9 mouse cellular contexts compared by ENCODE assay signal in the genomic region with DNA sequence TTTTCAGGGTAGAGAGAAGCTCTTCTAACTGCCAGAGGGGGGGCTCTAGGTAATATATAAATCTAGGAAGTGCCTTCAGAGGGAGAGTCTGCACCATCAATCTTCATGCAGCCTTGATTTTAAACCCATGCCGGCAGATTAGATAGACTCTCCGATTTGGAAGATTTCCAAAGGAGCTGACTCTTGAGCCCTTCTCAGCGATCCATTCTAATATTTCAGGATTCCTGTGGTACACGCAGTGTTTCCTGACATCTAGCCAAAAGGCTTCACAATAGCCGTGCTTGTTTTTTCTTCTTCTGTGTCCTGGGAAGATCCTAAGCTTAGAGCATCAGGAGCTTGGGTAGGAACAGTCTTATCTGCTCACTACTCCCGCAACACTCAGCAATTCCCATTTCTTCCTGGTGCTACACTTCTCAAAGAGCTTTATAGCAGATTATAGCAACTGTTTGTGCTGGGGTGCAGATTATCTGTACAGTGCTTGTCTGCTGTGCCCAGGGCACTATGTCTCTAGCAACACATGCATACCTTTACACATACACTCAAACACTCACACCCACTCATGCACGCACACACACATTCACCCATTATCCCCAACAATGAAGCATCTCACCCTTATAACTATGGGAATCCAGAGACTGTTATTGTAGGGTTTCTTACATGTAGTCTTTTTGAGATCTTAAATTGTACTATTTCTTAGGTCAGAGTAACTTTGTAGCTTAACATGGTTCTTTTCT. TPM values are rescaled to one million over a fixed set of nuclear protein-coding genes. Genes with fewer than 3 reads are reported as not detected.
DNase-seq lines count a peak whose midpoint lies in the region; ATAC-seq lines count a peak whose summit lies in the region.
"Had no signal": no experiment of that assay in that cellular context is flagged by ENCODE, and none has a peak within 500 bp of the region (broad histone marks: within the 10 kb centered on the region; RNA-seq: fewer than 3 reads in every experiment).

No protein-coding gene starts in this region.

- no peak overlapping the region for H3K4me3 ChIP-seq in forebrain, embryonic 16.5 days (replicated peaks; ENCODE audit: low read length)
- H3K4me3 ChIP-seq in midbrain, embryonic 12.5 days = peak overlapping the region; percentile 60

- H3K4me1 ChIP-seq in forebrain, embryonic 16.5 days (replicated peaks; ENCODE audit: control insufficient read depth, insufficient read depth, low read length) = peaks cover 18% of the 10 kb centered on the region
- H3K4me1 ChIP-seq in midbrain, embryonic 12.5 days = peaks cover 22% of the 10 kb centered on the region

- peak; percentile 80 for DNase-seq in heart, adult 11 months
- no peak for DNase-seq in heart, postnatal 25 days (ENCODE audit: low spot score)
- DNase-seq in MN1 (ENCODE audit: low spot score) = peak; percentile 14
- no peak for DNase-seq in layer of hippocampus, postnatal 14 days (ENCODE audit: low spot score in 2 of 2)
- no peak for DNase-seq in urinary bladder, postnatal 14 days (ENCODE audit: low spot score)
- no peak for DNase-seq in cerebellum, adult 8-10 months
- DNase-seq: layer of hippocampus, adult 9-11 months had no signal

- H3K27me3 ChIP-seq in forebrain, embryonic 16.5 days (replicated peaks; ENCODE audit: control insufficient read depth, insufficient read depth, low read length) = no peaks in the 10 kb centered on the region
- no peaks in the 10 kb centered on the region for H3K27me3 ChIP-seq in midbrain, embryonic 12.5 days

- intact Hi-C loops in heart, postnatal 25 days (cut with DNase I) = loop anchor here (10.0 kb wide), 1 partner anchor 196 kb away; no protein-coding TSS in a partner anchor

- peak overlapping the region; percentile 90 for H3K4me2 ChIP-seq in forebrain, embryonic 16.5 days (ENCODE audit: low read length)
- H3K4me2 ChIP-seq in midbrain, embryonic 12.5 days (replicated peaks) = peak overlapping the region; percentile 62

- no peaks in the 10 kb centered on the region for H3K36me3 ChIP-seq in forebrain, embryonic 16.5 days (ENCODE audit: control insufficient read depth, insufficient read depth)
- H3K36me3 ChIP-seq in midbrain, embryonic 12.5 days = no peaks in the 10 kb centered on the region

- 32% methylated on average over 7 of the region's 7 CpGs for WGBS in forebrain, embryonic 16.5 days
- WGBS in midbrain, embryonic 12.5 days = 49% methylated on average over 7 of the region's 7 CpGs

- H3K9ac ChIP-seq in forebrain, embryonic 16.5 days (replicated peaks; ENCODE audit: low read depth, low read length) = no peak overlapping the region
- 0 out of 2 replicates have a peak overlapping the region, but pooled peaks have one; percentile 15 for H3K9ac ChIP-seq in midbrain, embryonic 12.5 days (replicated peaks)

- ATAC-seq in forebrain, embryonic 16.5 days = no peak
- no peak for ATAC-seq in midbrain, embryonic 12.5 days (ENCODE audit: low FRiP score, low read depth)

- no peak overlapping the region for H3K27ac ChIP-seq in forebrain, embryonic 16.5 days (ENCODE audit: low read length)
- H3K27ac ChIP-seq in midbrain, embryonic 12.5 days (replicated peaks) = no peak overlapping the region

- no peaks in the 10 kb centered on the region for H3K9me3 ChIP-seq in forebrain, embryonic 16.5 days (ENCODE audit: control insufficient read depth, low read length)
- no peaks in the 10 kb centered on the region for H3K9me3 ChIP-seq in midbrain, embryonic 12.5 days

RNA-seq across cellular contexts. Expression of a gene that starts 3.8 kb away (rescaled TPM):
- total RNA-seq in heart, postnatal 25 days (2021) = 10 to 100 TPM; 11.0 to 13.5 TPM
- polyA plus RNA-seq in forebrain, embryonic 16.5 days (2015; fragmentation: Nextera tagmentation; extraction: Ambion mirVana) = 17.2 and 18.2 TPM in 2 replicates
- 32.2 and 37.0 TPM in 2 replicates for polyA plus RNA-seq in midbrain, embryonic 12.5 days (2016; fragmentation: Nextera tagmentation; extraction: Ambion mirVana)
- 10 to 100 TPM; 13.6 to 14.7 TPM for total RNA-seq in layer of hippocampus, postnatal 14 days (2021)

Comparison
In these comparisons a context has a peak if more than half of its experiments do, and no peak if none do; other contexts are left out.
1. DNase-seq: peak in heart, adult 11 months (single experiment) and MN1 (single experiment); none in heart, postnatal 25 days (single experiment), layer of hippocampus, postnatal 14 days (0 of 2), urinary bladder, postnatal 14 days (single experiment) and cerebellum, adult 8-10 months (single experiment).